Mouse (Mus musculus) MEL (cell line): ENCODE measurements at regions not wholly inside any gene's neighbourhood (a gene's known extent, or its start where the extent isn't known, plus 50 kb on each side); places are given as distances from the start of the nearest gene placed in this dataset.

Experiments used
- DNase-seq: peaks from one replicate; pipeline ENCODE4 v3.0.0; 2011; ENCODE audit warnings: low read depth, low spot score
- H3K27ac ChIP-seq: 2 replicates; pipeline ENCODE4 v1.5.1; 2012; ENCODE audit warnings: low read depth, mild to moderate bottlenecking, control low read depth, low read length, moderate library complexity; ENCODE audit not compliant: control insufficient read depth
- H3K27me3 ChIP-seq, 2 experiments: fragments of 150-350 bp in 1 of 2; sonication (generic) in 1 of 2; 2 replicates each; pipeline ENCODE4 v1.6.1; 2012; ENCODE audit warnings: low read length in 2 of 2, mild to moderate bottlenecking in 2 of 2, improper control_type of control experiment in 1 of 2, moderate library complexity in 1 of 2; ENCODE audit not compliant: insufficient read depth in 2 of 2, control insufficient read depth in 1 of 2
- H3K36me3 ChIP-seq, 2 experiments: 2 replicates each; pipeline ENCODE4 v1.6.1; 2012 to 2014; ENCODE audit warnings: low read length in 2 of 2, improper control_type of control experiment in 1 of 2, inconsistent platforms in 1 of 2, mild to moderate bottlenecking in 1 of 2; ENCODE audit not compliant: insufficient read depth in 2 of 2, control insufficient read depth in 1 of 2
- H3K4me1 ChIP-seq, 2 experiments: fragments of 150-350 bp in 1 of 2; sonication (generic) in 1 of 2; 2 replicates each; pipeline ENCODE4 v1.6.1; 2012; ENCODE audit warnings: low read length in 2 of 2, improper control_type of control experiment in 1 of 2, mild to moderate bottlenecking in 1 of 2; ENCODE audit not compliant: insufficient read depth in 2 of 2, control insufficient read depth in 1 of 2
- H3K4me3 ChIP-seq, 2 experiments: fragments of 150-350 bp in 1 of 2; sonication (generic) in 1 of 2; 2 replicates each; pipeline ENCODE4 v1.5.1; 2012; ENCODE audit warnings: low read depth in 2 of 2, low read length in 2 of 2, mild to moderate bottlenecking in 2 of 2, moderate library complexity in 2 of 2, control low read depth in 1 of 2, improper control_type of control experiment in 1 of 2; ENCODE audit not compliant: control insufficient read depth in 1 of 2, insufficient read depth in 1 of 2
- H3K79me2 ChIP-seq: 2 replicates; pipeline ENCODE4 v1.6.1; 2012; ENCODE audit warnings: mild to moderate bottlenecking, low read length, moderate library complexity; ENCODE audit not compliant: control insufficient read depth, poor library complexity, insufficient read depth
- H3K9ac ChIP-seq: 2 replicates; pipeline ENCODE4 v1.6.1; 2012; ENCODE audit warnings: low read depth, mild to moderate bottlenecking, control low read depth, low read length, moderate library complexity; ENCODE audit not compliant: control insufficient read depth, poor library complexity, severe bottlenecking
- H3K9me3 ChIP-seq: fragments of 150-350 bp; sonication (generic); replicated peaks from 2 replicates; pipeline ENCODE4 v1.6.1; 2012; ENCODE audit warnings: mild to moderate bottlenecking, low read length, improper control_type of control experiment, moderate library complexity; ENCODE audit not compliant: insufficient read depth
- BHLHE40 ChIP-seq: IDR thresholded peaks from 2 replicates; pipeline ENCODE4 v1.6.1; 2012; ENCODE audit warnings: low read depth, mild to moderate bottlenecking, inconsistent platforms, low read length, improper control_type of control experiment, borderline replicate concordance
- CHD1 ChIP-seq: IDR thresholded peaks from 2 replicates; pipeline ENCODE4 v1.6.1; 2012; ENCODE audit warnings: low read depth, mild to moderate bottlenecking, inconsistent platforms, low read length, improper control_type of control experiment
- CHD2 ChIP-seq: IDR thresholded peaks from 2 replicates; pipeline ENCODE4 v1.6.1; 2011; ENCODE audit warnings: low read length, improper control_type of control experiment
- EP300 ChIP-seq, 2 experiments: IDR thresholded peaks; 2 replicates each; pipeline ENCODE4 v1.6.1; 2011; ENCODE audit warnings: improper control_type of control experiment in 2 of 2, low read length in 2 of 2, low read depth in 1 of 2, mild to moderate bottlenecking in 1 of 2
- ETS1 ChIP-seq: IDR thresholded peaks from 2 replicates; pipeline ENCODE4 v1.6.1; 2012; ENCODE audit warnings: low read depth, mild to moderate bottlenecking, inconsistent platforms, low read length, improper control_type of control experiment, moderate library complexity
- GABPA ChIP-seq: IDR thresholded peaks from 2 replicates; pipeline ENCODE4 v1.6.1; 2012; ENCODE audit warnings: low read depth, mild to moderate bottlenecking, inconsistent platforms, low read length, improper control_type of control experiment, moderate library complexity
- HCFC1 ChIP-seq: IDR thresholded peaks from 2 replicates; pipeline ENCODE4 v1.6.1; 2012; ENCODE audit warnings: low read depth, mild to moderate bottlenecking, inconsistent platforms, low read length, improper control_type of control experiment, moderate library complexity
- KAT2A ChIP-seq: conservative IDR thresholded peaks from 2 replicates; pipeline ENCODE4 v1.6.1; 2012; ENCODE audit warnings: low read depth, low read length, improper control_type of control experiment, inconsistent platforms
- MAZ ChIP-seq: IDR thresholded peaks from 2 replicates; pipeline ENCODE4 v1.6.1; 2012; ENCODE audit warnings: low read depth, mild to moderate bottlenecking, inconsistent platforms, low read length, improper control_type of control experiment
- MXI1 ChIP-seq: IDR thresholded peaks from 2 replicates; pipeline ENCODE4 v1.6.1; 2011; ENCODE audit warnings: mild to moderate bottlenecking, low read depth, low read length, improper control_type of control experiment
- POLR2A ChIP-seq, 2 experiments: IDR thresholded peaks; 2 replicates each; pipeline ENCODE4 v1.6.1; 2011 to 2012; ENCODE audit warnings: low read length in 2 of 2, mild to moderate bottlenecking in 2 of 2, control low read depth in 1 of 2, improper control_type of control experiment in 1 of 2, low read depth in 1 of 2, moderate library complexity in 1 of 2; ENCODE audit not compliant: control insufficient read depth in 1 of 2, insufficient read depth in 1 of 2, poor library complexity in 1 of 2
- POLR2AphosphoS5 ChIP-seq: IDR thresholded peaks from 2 replicates; pipeline ENCODE4 v1.6.1; 2012; ENCODE audit warnings: low read depth, borderline replicate concordance, mild to moderate bottlenecking, inconsistent platforms, low read length, moderate library complexity, mixed read lengths
- RCOR1 ChIP-seq: IDR thresholded peaks from 2 replicates; pipeline ENCODE4 v1.6.1; 2012; ENCODE audit warnings: low read depth, mild to moderate bottlenecking, inconsistent platforms, low read length, improper control_type of control experiment
- SIN3A ChIP-seq: IDR thresholded peaks from 2 replicates; pipeline ENCODE4 v1.6.1; 2012; ENCODE audit warnings: low read length, improper control_type of control experiment, inconsistent platforms
- SMC3 ChIP-seq: IDR thresholded peaks from 2 replicates; pipeline ENCODE4 v1.6.1; 2011; ENCODE audit warnings: low read depth, low read length, improper control_type of control experiment
- TAL1 ChIP-seq: IDR thresholded peaks from 2 replicates; pipeline ENCODE4 v1.6.1; 2012; ENCODE audit warnings: mild to moderate bottlenecking, inconsistent platforms, low read length, moderate library complexity, mixed read lengths
- TCF12 ChIP-seq: IDR thresholded peaks from 2 replicates; pipeline ENCODE4 v1.6.1; 2014; ENCODE audit warnings: low read depth, mild to moderate bottlenecking, inconsistent platforms, low read length, improper control_type of control experiment, moderate library complexity
- USF2 ChIP-seq, 2 experiments: IDR thresholded peaks; 2 replicates each; pipeline ENCODE4 v1.6.1; 2011 to 2012; ENCODE audit warnings: improper control_type of control experiment in 2 of 2, low read length in 2 of 2, borderline replicate concordance in 1 of 2, inconsistent platforms in 1 of 2, low read depth in 1 of 2, mild to moderate bottlenecking in 1 of 2; ENCODE audit not compliant: insufficient read depth in 1 of 2
- ZMIZ1 ChIP-seq: IDR thresholded peaks from 2 replicates; pipeline ENCODE4 v1.6.1; 2012; ENCODE audit warnings: low read depth, mild to moderate bottlenecking, inconsistent platforms, low read length, improper control_type of control experiment, moderate library complexity
- ZNF384 ChIP-seq: IDR thresholded peaks from 2 replicates; pipeline ENCODE4 v1.6.1; 2012; ENCODE audit warnings: low read depth, mild to moderate bottlenecking, inconsistent platforms, low read length, improper control_type of control experiment

GRCm38 (mm10) chr17:14492936-14493335 lies 201.1 kb downstream of the Thbs2 start:
- DNase-seq, result no peak
- H3K9me3 ChIP-seq, result no peaks in the 10 kb centered on the region
- no peak overlapping the region for H3K4me3 ChIP-seq
- H3K27me3 ChIP-seq, result no peaks in the 10 kb centered on the region
- H3K27ac ChIP-seq, result no peak overlapping the region
- no peaks in the 10 kb centered on the region for H3K36me3 ChIP-seq
- TF ChIP-seq EP300 (IDR thresholded peaks at IDR 0.05; ENCODE audit: low read depth in 1 of 2, low read length in 2 of 2) (no peak), USF2 (IDR thresholded peaks at IDR 0.05; ENCODE audit: borderline replicate concordance in 1 of 2, insufficient read depth in 1 of 2, low read depth in 1 of 2, low read length in 2 of 2) (no peak), CHD2 (no peak), MXI1 (no peak), BHLHE40 (no peak), ZMIZ1 (no peak), POLR2AphosphoS5 (no peak), SIN3A (no peak), HCFC1 (no peak), POLR2A (IDR thresholded peaks at IDR 0.05; ENCODE audit: control insufficient read depth in 1 of 2, insufficient read depth in 1 of 2, low read depth in 1 of 2, low read length in 2 of 2, poor library complexity in 1 of 2) (no peak), MAZ (no peak), ZNF384 (no peak), GABPA (no peak), CHD1 (no peak), KAT2A (no peak), TCF12 (no peak), RCOR1 (no peak)
- H3K4me1 ChIP-seq, result no peaks in the 10 kb centered on the region
- H3K79me2 ChIP-seq, result no peaks in the 10 kb centered on the region
- no peak overlapping the region for H3K9ac ChIP-seq

- H3K27me3 ChIP-seq, result no peaks in the 10 kb centered on the region
- no peaks in the 10 kb centered on the region for H3K4me1 ChIP-seq
- H3K9ac ChIP-seq, result no peak overlapping the region
- no peak overlapping the region for H3K27ac ChIP-seq
- DNase-seq, result no peak
- H3K4me3 ChIP-seq, result no peak overlapping the region
- H3K36me3 ChIP-seq, result no peaks in the 10 kb centered on the region
- H3K9me3 ChIP-seq, result no peaks in the 10 kb centered on the region
- TF ChIP-seq SMC3, result no peak
- TF ChIP-seq CHD2, result no peak
- no peak for TF ChIP-seq ETS1
- TF ChIP-seq TAL1, result no peak
- H3K79me2 ChIP-seq, result no peaks in the 10 kb centered on the region
Measured at GRCm38 (mm10) chr17:14481746-14482145, 202.4 kb downstream of the Smoc2 start.
